Mouse (Mus musculus) lung, embryonic 14.5 days (tissue): ENCODE data around the gene Gm20696. TPM values are rescaled to one million over a fixed set of nuclear protein-coding genes. Genes with fewer than 3 reads are reported as not detected.
A peak's percentile ranks its signal among the peaks of the same experiment; 100 is the strongest.

ENCODE experiments used
- ATAC-seq: fragments of 200-750 bp; cut with Nextera tagmentation; 2 replicates; pipeline ENCODE4 v1.8.0; 2017; ENCODE audit warnings: mild to moderate bottlenecking, moderate TSS enrichment, moderate library complexity; ENCODE audit not compliant: insufficient read depth
- DNase-seq: peaks from one replicate; pipeline ENCODE4 v3.0.0-alpha.2; 2015
- H3K27ac ChIP-seq: fragments of 300-500 bp; sonication (generic); 2 replicates; pipeline ENCODE4 v1.5.1; 2014; ENCODE audit warnings: low read depth, mild to moderate bottlenecking, moderate library complexity
- H3K27me3 ChIP-seq: fragments of 300-500 bp; sonication (generic); 2 replicates; pipeline ENCODE4 v1.6.1; 2014; ENCODE audit warnings: low read length, control low read depth; ENCODE audit not compliant: insufficient read depth
- H3K36me3 ChIP-seq: fragments of 300-500 bp; sonication (generic); 2 replicates; pipeline ENCODE4 v1.6.1; 2014; ENCODE audit warnings: control low read depth; ENCODE audit not compliant: insufficient read depth
- H3K4me1 ChIP-seq: fragments of 300-500 bp; sonication (generic); 2 replicates; pipeline ENCODE4 v1.6.1; 2014; ENCODE audit warnings: antibody characterized with exemption, control low read depth; ENCODE audit not compliant: insufficient read depth
- H3K4me2 ChIP-seq: fragments of 300-500 bp; sonication (generic); 2 replicates; pipeline ENCODE4 v1.6.1; 2014; ENCODE audit warnings: mild to moderate bottlenecking
- H3K4me3 ChIP-seq: fragments of 300-500 bp; sonication (generic); 2 replicates; pipeline ENCODE4 v1.5.1; 2014; ENCODE audit warnings: low read depth, low read length
- H3K9ac ChIP-seq: fragments of 300-500 bp; sonication (generic); 2 replicates; pipeline ENCODE4 v1.6.1; 2014
- H3K9me3 ChIP-seq: fragments of 300-500 bp; sonication (generic); 2 replicates; pipeline ENCODE4 v1.6.1; 2016; ENCODE audit warnings: low read depth, low read length, control low read depth
- CTCF ChIP-seq: IDR thresholded peaks from 2 replicates; pipeline ENCODE4 v1.5.1; 2016; ENCODE audit warnings: antibody characterized with exemption, low read depth
- WGBS: fragments of 180-500 bp; shearing (Covaris S2); extraction: QIAGEN DNeasy Blood & Tissue Kit; methylation state at CpG from one replicate; pipeline ENCODE4 v1.1.7; 2014; 5-methylcytosine and 5-hydroxymethylcytosine counted together
- polyA plus RNA-seq: library from polyadenylated mRNA; unstranded; fragments of >200 nt; fragmentation: Nextera tagmentation; extraction: Ambion mirVana; gene quantifications from 2 replicates; pipeline ENCODE4 v1.2.1, GENCODE M21; 2014

Gm20696 gene
- polyA plus RNA-seq, 1 experiment from 2014 or later = 7.3 TPM

GRCm38 (mm10) chr6:99470906-99471305 lies 195.7 kb downstream of the Gm20696 start:
- Histone ChIP-seq H3K9me3 (no peaks in the 10 kb centered on the region), H3K36me3 (peaks cover 4% of the 10 kb centered on the region; the same call in 1 of the 2 replicates), H3K4me3 (no peak overlapping the region), H3K27ac (no peak overlapping the region), H3K27me3 (no peaks in the 10 kb centered on the region), H3K4me2 (no peak overlapping the region), H3K9ac (no peak overlapping the region), H3K4me1 (no peaks in the 10 kb centered on the region)
- no peak for TF ChIP-seq CTCF
- WGBS = 55% methylated on average over 5 of the region's 5 CpGs
- ATAC-seq = no peak
- DNase-seq = peak; percentile 56

DNA sequence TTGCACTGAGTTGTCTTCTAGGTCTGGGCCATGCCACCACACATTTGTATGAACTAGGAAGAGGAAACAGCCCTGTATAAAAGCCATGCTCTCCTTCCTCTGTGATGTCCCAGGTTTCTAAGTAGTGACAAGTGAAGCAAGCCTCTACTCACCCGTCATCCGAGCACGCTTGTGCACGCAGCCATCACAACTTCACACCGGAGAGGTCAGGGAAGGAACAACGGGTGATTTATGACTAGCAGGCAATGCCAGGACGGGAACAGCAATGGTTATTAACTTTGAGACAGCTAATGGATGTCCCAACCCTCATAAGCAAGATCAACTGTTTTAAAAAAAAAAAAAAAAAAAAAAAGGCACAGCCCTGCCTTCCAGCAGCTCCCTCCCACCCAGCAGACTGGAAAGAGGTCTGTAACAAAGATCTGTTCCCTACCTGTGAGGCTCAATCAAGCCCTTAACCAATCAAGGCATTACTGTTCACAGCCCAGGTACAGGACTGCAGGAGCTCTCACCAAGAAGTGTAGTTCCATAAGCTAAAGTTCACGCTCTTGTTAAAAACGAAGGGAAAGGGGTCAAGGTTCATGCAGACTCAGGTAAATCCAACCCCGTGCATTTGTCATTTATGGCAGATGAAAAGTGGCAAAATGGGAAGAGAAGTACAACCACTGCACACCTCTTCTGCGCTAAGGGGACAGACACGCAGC lies 197.3 kb downstream of the Gm20696 start:
- 56% methylated on average over 12 of the region's 12 CpGs for WGBS
- no peak for ATAC-seq
- H3K4me2 ChIP-seq = no peak overlapping the region
- H3K9ac ChIP-seq = no peak overlapping the region
- peaks cover 6% of the 10 kb centered on the region; the same call in 1 of the 2 replicates for H3K36me3 ChIP-seq
- no peak overlapping the region for H3K4me3 ChIP-seq
- DNase-seq = no peak
- H3K27ac ChIP-seq = no peak overlapping the region
- no peaks in the 10 kb centered on the region for H3K9me3 ChIP-seq
- no peaks in the 10 kb centered on the region for H3K4me1 ChIP-seq
- TF ChIP-seq CTCF = no peak
- no peaks in the 10 kb centered on the region for H3K27me3 ChIP-seq

- ATAC-seq (no peak), DNase-seq (no peak)
- Histone ChIP-seq H3K27me3 (no peaks in the 10 kb centered on the region), H3K9ac (no peak overlapping the region), H3K27ac (no peak overlapping the region), H3K36me3 (peaks cover 7% of the 10 kb centered on the region; the same call in 1 of the 2 replicates), H3K4me1 (no peaks in the 10 kb centered on the region), H3K4me3 (no peak overlapping the region), H3K4me2 (no peak overlapping the region), H3K9me3 (no peaks in the 10 kb centered on the region)
- TF ChIP-seq CTCF = no peak
- 67% methylated on average over 3 of the region's 3 CpGs for WGBS
Measured at GRCm38 (mm10) chr6:99467831-99468230, 198.8 kb downstream of the Gm20696 start.

GRCm38 (mm10) chr6:99467109-99467508 lies 199.5 kb downstream of the Gm20696 start:
- TF ChIP-seq CTCF = no peak
- Histone ChIP-seq H3K4me1 (no peaks in the 10 kb centered on the region), H3K4me2 (no peak overlapping the region), H3K27ac (no peak overlapping the region), H3K9me3 (no peaks in the 10 kb centered on the region), H3K36me3 (peaks cover 7% of the 10 kb centered on the region; the same call in 1 of the 2 replicates), H3K9ac (no peak overlapping the region), H3K27me3 (no peaks in the 10 kb centered on the region), H3K4me3 (no peak overlapping the region)
- DNase-seq (no peak), ATAC-seq (no peak)
- 24% methylated on average over 8 of the region's 8 CpGs for WGBS

- H3K4me2 ChIP-seq = no peak overlapping the region
- H3K4me1 ChIP-seq = no peaks in the 10 kb centered on the region
- no peak overlapping the region for H3K9ac ChIP-seq
- no peaks in the 10 kb centered on the region for H3K9me3 ChIP-seq
- no peak for TF ChIP-seq CTCF
- H3K27me3 ChIP-seq = no peaks in the 10 kb centered on the region
- no peak overlapping the region for H3K27ac ChIP-seq
- H3K36me3 ChIP-seq = peaks cover 7% of the 10 kb centered on the region; the same call in 1 of the 2 replicates
- 61% methylated on average over 8 of the region's 8 CpGs for WGBS
- no peak for ATAC-seq
- DNase-seq = no peak
- no peak overlapping the region for H3K4me3 ChIP-seq
Measured at GRCm38 (mm10) chr6:99466354-99466753, 200.2 kb downstream of the Gm20696 start.

DNA sequence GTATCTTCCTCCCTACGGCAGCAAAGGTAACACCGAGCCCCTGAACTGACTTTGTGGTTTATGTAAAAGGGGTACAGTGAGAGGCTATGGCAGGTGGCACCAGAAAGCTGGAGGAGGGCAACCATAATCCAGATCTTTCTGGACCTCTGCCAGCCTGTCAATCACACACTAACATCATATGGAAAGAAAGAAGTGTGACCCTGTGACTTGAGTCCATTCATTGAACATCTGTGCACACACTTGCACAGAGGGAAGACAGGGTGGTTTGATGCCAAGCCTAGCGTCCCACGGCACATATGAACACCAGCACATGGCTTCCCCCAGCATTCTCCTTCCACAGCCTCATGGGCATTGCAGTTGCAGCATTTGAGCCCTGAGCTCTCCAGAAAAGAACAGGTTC lies 202.1 kb downstream of the Gm20696 start:
- no peak for DNase-seq
- H3K36me3 ChIP-seq = peaks cover 10% of the 10 kb centered on the region; the same call in 1 of the 2 replicates

DNA sequence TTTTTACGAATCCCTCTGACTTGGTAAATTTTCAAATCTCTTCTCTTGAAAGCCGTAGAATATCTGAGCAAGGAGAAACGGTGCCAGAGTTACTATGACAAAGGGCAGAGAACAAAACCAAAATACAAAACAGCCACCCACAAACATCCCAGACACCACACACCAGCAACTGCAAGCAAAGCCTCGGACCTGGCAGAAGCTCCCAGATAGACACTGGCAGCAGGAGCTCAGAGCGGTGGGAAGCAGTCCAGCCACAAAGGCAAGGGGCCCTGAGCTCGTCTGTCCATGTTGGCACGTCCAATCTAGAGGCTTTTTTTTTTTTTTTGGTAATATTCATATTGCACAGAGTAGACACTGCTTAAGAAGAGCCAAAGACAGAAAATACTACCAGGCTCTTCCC lies 202.7 kb downstream of the Gm20696 start:
- ATAC-seq = no peak
- Histone ChIP-seq H3K9me3 (no peaks in the 10 kb centered on the region), H3K4me1 (no peaks in the 10 kb centered on the region), H3K9ac (no peak overlapping the region), H3K36me3 (peaks cover 10% of the 10 kb centered on the region; the same call in 1 of the 2 replicates), H3K27me3 (no peaks in the 10 kb centered on the region), H3K4me2 (no peak overlapping the region), H3K27ac (no peak overlapping the region), H3K4me3 (no peak overlapping the region)
- TF ChIP-seq CTCF = no peak
- no peak for DNase-seq
- 83% methylated on average over 7 of the region's 7 CpGs for WGBS

More for the DNA sequence above, 202.1 kb downstream of the Gm20696 start:
- Histone ChIP-seq H3K27me3 (no peaks in the 10 kb centered on the region), H3K9me3 (no peaks in the 10 kb centered on the region), H3K4me3 (no peak overlapping the region), H3K9ac (no peak overlapping the region), H3K27ac (no peak overlapping the region), H3K4me2 (no peak overlapping the region), H3K4me1 (no peaks in the 10 kb centered on the region)
- WGBS = 92% methylated on average over 4 of the region's 4 CpGs
- ATAC-seq = no peak
- no peak for TF ChIP-seq CTCF
